Mouse (Mus musculus): Measurements from ENCODE around the gene Ptbp3.

Gene Ptbp3

DNA sequence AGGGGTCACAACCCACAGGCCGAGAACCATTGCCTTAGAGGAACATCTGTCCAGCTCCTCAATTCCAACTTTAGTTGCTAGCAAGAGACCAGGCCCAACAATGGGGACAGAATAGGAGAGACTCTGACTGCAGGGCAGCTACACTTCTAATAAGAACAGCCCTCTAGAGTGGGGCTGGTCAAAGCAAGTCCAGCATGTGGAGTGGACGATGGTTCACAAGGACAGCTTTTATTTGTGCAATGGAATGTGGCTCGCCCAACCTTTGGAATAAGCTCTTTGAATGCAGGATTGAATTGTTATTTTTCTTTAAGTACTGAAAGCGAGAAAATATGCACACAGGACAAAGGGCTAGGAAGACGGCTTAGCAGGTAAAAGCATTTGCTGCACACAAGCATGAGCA, 122.7 kb downstream of the Ptbp3 start:
- no peak for DNase-seq

DNA sequence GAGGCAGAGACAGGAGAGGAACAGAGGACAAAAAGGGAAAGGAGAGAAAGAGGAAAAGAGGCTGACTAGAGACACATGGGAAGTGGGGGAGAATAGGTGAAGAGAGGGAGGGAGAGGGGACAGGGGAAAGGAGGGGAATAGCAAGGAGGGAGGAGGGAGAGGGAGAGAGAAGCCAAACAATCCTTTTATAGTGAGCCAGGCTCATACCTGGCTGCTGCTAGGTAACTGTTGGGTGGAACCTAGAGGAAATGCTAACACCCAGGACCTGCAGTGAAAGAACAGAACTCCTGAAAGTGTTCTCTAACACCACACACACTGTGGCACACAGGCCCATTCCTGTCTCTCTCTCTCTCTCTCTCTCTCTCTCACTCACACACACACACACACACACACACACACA, 126.4 kb downstream of the Ptbp3 start:
- DNase-seq: no peak

DNA sequence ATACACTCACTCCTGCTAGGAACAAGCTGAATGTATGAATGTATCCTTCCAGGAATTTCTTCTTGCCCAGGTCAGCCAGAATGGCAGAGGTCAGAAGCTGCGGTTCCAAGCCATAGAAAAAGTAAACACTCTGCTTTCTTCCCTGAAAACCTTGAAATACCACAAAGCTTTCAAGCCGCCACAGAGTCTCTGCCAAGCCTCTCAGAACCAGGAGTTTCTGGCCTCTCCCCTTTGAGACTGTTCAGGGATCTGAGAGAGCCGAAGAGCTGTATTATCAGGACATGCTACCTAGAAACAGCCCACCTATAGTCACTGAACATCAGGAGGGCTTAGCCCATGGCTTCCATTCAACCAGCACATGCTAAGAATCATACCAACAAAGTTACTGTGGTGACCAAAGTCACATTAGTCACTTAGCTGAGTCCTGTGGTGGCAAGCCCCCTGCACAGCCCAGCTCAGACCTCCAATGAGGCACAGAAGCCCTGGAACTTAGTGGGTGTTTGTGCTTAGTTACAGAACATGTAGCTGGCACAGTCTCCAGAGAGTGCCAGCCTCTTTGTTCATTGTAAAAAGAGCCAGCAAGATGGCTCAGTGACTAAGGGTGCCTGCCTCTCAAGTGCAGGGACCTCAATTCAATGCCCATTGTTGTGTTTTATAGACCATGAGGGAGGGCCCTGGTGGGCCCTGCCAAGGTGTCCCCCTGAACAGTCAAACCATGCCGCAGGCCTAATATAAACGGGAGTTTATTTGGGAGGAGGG, 127.0 kb downstream of the Ptbp3 start:
- DNase-seq: no peak
